Mouse (Mus musculus): ENCODE measurements around the gene Spag9.
"Not testable (repeated sequence)": the region's sequence is repeated elsewhere in the genome, so short reads cannot be mapped to it uniquely, and the experiment has no call there.

Gene Spag9

DNA sequence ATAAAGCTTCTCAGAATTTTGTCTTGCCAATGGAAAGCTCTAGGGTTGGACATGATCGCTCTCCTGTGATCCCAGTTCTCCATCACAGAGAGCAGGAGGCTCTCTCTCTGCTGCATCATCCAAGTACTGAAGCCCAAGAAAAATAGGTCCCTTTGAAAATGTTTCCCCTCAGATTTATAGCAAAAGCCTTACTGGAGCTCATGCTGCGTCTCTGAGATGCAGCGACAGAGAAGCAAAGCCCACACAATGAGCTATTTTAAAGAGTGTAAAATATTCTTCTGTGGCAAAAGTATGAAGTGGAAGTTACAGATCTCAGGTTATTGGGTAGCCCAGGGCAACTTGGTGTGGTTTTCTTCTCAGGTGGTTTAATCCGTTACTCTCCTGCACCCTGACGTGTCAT lies 68.0 kb downstream of the Spag9 start:
- no peak for DNase-seq

DNA sequence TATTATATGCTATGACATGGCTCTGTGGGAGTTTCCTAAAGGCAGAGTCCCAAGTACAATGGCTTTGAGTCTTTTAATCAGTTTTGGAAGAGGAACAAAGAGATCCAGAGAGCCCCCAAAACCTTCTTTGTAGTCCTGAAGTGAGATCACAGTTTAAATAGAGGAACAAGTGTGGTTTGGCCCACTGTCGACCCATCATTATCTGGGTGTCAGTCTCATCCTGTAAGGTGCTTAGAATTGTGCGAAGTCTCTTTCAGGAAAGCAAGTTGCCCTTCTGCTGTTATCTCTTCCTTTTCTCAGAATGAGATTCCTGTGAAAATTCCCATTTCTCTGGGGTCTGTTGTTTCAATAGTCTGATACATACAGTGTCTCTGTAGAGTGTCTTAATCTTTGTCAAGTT lies 74.6 kb downstream of the Spag9 start:
- no peak for DNase-seq

DNA sequence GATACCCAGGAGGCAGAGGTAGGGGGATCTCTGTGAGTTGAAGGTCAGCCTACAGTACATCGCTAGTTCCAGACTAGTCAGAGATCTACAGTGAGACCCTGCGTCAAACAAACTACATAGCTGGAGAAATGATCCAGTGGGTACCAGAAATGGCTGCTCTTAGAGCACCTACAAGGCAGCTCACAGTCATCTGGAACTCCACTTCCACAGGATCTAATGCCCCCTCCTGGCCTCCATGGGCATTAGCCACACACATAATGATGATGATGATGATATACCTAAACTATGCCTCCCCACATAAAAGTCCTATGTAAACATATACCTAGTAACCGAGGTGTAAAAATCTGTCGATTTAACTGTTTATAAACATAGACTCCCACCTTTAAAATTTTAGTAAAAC lies 77.4 kb downstream of the Spag9 start:
- no peak for DNase-seq

DNA sequence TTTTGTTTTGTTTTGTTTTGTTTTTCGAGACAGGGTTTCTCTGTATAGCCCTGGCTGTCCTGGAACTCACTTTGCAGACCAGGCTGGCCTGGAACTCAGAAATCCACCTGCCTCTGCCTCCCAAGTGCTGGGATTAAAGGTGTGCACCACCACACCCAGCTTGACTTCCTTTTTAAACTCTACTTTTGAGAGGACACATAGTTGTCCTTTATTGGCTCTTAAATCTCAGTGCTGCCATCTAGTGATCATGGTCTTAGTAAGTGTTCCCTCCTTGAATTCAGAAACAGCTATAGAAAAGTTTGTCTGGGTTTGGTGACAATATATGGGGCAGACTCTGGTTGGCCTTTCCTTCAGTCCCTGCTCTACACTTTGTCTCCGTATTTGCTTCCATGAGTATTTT lies 91.1 kb downstream of the Spag9 start:
- not testable (repeated sequence) for DNase-seq

DNA sequence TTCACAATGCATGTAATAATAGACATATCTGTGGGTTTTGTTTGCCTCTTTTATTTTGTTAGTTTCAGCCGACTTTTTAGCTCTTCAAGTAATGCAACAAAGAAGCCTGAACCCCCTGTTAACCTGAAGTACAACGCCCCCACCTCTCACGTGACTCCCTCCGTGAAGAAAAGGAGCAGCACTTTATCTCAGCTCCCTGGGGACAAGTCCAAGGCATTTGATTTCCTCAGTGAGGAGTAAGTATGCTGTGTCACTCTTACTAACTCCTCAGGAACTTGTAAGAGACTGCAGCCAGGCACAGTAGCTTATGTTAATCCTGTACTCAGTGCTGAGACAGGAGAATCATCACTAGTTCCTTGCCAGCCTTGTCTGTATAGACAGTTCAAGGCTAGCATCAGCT lies 94.6 kb downstream of the Spag9 start:
- DNase-seq = no peak

DNA sequence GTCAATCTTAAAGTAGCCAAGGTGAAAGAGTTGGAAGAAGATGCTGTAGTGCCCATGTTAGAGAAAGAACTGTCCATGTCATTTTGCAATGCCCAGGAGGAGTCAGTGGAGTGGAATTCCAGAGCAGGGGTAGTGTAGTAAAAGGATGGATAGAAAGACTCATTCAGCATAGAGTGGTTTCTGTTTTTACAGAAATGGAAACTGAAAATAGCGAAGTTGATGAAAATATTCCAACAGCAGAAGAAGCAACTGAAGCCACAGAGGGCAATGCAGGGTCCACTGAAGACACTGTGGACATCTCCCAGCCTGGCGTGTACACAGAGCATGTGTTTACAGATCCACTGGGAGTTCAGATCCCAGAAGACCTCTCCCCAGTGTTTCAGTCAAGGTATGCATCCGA lies 101.6 kb downstream of the Spag9 start:
- DNase-seq = no peak

DNA sequence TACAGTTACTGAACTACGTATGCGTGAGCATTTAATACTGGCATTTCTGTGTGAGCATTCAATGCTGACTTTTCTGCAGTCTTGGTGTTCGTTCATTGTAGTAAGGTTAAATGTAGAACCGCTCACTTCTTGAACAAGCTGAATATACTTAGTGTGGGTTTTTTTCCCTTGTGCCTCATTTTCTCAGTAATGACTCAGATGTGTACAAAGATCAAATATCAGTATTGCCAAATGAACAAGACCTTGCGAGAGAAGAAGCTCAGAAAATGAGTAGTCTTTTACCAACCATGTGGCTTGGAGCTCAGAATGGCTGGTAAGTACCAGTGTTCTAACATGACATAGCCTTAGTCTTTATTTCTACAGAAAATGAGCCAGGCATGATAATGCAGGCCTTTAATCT lies 102.9 kb downstream of the Spag9 start:
- DNase-seq = no peak

DNA sequence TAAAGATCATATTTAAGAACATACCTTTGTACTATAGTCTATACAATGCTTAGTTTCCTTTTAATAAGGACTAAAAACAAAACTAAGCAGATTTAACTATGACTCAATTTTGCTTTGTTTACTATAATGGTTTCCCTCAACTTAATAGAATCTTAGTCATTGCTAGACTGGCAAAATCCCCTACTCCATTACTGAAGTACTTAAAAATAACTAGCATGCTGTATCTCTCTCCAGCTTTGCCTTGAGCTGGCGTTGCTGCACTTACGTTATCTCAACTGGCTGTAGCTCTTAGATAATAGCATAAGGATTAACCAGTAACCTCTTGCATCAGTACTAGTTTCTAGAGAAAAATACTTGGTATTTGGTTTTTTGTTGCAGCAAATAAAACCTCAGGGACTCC lies 117.9 kb downstream of the Spag9 start:
- no peak for DNase-seq

DNA sequence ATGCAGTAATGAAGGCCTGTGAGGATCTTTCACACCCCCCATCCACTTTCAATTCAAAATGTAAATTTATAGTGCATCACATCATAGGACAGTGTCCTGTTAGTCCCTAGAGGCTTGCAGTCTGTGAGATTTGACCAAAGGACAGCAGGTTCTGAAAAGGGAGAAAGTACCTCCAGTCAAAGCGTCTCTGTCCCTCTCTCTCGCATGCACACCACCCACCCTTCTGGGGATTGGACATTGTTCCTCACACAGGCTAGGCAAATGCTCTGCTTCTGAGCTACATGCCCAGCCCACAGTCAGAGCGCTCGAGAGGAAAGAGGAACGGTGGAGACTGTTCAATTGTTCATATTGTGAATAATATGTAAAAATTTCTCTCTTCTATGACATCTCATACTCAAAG lies 119.5 kb downstream of the Spag9 start:
- no peak for DNase-seq

DNA sequence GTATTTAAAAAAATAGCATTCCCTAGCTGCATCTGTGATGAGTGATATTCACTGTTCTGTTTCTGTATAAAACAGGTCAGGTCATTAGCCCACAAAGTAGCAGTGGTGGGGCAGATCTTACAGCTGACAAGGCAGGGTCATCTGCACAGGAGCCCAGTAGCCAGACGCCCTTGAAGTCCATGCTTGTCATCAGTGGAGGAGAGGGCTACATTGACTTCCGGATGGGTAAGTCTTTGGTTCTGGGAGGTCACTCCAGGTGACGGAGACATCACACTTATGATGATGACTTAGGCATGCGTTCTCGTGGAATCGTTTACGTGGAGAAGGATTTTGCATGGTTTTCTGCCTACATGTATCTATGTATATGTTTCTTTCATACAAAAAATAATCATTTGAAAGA lies 120.8 kb downstream of the Spag9 start:
- DNase-seq = no peak

DNA sequence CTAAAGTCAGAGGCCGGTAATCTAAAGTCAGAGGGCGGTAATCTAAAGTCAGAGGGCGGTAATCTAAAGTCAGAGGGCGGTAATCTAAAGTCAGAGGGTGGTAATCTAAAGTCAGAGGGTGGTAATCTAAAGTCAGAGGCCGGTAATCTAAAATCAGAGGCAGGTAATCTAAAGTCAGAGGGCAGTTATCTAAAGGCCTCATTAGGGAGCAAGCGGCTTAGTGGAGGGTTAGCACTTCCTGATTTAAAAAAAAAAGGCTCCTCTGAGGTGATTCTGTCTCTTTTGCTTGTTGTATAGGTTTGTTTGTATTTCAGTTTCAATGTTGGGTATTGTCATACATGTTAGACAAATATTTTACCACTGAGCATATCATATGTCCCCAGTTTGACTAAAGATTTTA lies 121.9 kb downstream of the Spag9 start:
- DNase-seq = no peak

DNA sequence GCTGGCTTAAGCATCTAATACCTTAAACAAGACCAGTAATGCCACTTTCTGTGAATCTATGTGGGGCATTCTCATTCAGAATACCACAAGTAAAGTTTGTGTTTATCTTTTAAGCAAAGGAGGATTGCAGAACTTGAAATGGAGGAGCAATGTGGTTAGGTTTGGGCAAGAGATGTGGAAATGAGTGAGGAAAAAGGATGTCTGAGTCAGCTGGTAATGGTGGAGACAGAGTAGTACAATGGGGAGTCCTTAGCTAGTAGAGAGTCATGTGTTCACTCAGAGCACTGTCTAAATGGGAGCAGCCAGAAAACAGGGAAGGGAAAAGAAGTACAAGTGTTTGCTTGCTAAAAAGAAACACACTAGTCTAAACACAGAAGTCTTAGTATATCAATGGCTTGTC lies 122.7 kb downstream of the Spag9 start:
- no peak for DNase-seq

DNA sequence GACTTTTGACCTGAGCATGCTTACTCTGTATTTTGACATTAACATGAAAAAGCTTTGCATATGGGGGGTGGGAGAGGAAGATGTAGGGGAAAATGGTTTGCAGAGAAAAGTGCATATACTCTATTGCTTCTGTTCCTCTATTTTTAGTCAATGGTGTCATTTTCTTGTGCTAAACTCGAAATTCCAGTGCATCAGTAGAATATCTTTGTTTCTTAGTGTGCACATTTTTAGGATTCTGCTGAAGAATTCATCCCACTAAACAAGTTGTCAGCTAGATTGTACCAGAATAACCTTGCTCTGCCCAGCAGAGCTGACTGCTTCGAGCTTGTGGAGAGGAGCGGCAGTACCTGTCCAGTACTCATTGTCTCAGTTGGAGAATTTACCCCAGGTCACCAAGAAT lies 124.8 kb downstream of the Spag9 start:
- DNase-seq = no peak

DNA sequence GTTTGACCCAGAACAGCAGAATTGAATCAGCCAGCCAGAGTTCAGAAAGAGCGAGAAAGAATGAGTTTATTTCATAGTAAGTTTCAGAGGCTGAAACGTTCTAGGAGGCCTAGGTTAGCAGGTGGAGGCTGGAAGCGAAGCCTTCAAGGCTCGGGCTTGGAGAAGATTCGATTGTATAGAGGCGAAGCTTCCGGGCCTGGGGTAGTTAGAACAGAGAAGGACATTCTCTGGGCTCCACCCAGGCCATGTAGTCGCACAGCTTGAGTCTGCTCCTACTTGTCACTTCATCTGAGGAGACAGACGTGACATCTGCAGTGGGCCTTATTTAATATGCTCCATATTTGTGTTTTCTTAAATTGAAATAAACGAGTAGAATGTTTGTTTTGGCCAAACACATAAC lies 125.6 kb downstream of the Spag9 start:
- DNase-seq = no peak

DNA sequence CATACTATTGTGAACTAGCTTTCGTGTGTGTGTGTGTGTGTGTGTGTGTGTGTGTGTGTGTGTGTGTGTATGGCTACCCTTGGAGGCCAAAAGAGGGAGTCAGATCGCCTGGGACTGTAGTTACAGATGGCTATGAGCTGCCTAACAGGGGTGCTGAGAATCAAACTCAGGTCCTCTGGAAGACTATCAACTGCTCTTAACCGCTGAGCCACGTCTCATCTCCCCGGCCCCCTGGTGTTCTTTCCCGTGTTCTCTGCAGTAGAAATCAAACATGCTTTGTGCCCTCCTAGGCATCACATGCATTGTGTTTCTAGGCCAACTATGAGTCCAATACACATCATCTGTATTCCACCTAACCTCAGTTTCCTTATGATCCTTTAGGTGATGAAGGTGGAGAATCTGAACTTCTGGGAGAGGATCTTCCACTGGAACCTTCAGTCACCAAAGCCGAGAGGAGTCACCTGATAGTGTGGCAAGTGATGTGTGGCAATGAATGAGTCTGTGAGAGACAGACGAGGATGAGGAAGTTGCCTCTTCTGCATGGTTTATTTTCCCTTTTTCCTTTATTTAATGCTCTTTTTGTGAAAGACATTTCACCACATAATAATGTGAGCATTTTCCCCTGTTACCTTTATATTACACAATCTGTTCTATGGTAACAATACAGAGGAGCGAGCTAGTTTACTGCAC lies 126.6 kb downstream of the Spag9 start:
- no peak for DNase-seq

DNA sequence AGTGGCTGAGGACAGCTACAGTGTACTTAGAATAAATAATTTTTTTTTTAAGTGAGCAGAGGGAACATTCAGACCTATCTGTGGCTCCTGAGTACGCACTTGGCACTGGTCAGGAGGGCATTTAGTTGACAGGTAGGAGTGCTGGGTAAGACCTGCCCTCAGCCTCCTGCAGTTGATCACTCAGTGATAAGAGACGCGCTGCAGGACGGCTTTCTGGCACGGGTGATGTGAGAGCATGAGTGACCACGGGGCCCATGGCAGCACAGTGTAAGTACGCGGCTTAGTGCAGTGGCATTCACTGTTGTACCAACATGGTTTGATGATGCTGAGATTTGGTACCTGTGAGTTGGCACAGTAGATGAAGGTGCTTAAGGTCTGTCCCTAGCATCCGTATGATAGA lies 130.8 kb downstream of the Spag9 start:
- DNase-seq = no peak

DNA sequence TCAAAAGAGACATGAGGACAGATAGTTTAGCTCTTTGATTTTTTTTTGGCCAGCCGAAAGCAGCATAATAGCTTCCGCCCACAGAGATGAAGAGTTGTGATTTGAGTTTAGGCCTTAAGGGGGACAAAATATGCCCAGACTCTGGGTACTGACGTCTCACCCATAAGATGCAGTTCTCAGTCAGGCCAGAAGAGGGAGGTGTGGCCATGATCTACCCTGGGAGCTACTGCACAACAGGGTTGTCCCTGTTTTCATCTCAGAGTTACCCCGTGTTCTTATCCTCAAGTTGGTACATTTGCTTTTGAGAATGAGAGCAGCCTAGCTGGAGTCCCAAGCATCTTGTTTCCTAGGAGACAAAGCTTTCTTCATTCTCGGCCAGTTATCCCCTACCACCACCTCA lies 132.1 kb downstream of the Spag9 start:
- peak; percentile 40 to 54 for DNase-seq

DNA sequence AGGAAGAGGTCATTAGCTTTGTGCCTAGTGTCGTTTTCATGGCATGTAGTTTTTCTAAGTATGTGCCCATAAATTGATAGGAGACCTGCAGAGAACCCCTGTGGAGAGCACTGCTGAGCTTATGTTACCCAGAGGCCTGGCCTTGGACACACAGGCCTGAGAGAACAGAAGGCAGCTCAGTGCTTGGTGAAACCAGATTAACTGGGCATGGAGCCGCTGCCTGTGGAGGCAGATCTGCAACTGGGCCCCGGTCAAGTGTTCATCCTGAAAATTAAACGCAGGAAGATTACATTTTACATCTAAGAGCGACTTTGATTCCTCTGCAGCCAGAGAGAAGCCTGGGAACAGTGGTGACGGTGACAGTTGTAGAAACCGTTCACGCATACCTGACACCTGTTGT lies 132.6 kb downstream of the Spag9 start:
- DNase-seq = no peak

DNA sequence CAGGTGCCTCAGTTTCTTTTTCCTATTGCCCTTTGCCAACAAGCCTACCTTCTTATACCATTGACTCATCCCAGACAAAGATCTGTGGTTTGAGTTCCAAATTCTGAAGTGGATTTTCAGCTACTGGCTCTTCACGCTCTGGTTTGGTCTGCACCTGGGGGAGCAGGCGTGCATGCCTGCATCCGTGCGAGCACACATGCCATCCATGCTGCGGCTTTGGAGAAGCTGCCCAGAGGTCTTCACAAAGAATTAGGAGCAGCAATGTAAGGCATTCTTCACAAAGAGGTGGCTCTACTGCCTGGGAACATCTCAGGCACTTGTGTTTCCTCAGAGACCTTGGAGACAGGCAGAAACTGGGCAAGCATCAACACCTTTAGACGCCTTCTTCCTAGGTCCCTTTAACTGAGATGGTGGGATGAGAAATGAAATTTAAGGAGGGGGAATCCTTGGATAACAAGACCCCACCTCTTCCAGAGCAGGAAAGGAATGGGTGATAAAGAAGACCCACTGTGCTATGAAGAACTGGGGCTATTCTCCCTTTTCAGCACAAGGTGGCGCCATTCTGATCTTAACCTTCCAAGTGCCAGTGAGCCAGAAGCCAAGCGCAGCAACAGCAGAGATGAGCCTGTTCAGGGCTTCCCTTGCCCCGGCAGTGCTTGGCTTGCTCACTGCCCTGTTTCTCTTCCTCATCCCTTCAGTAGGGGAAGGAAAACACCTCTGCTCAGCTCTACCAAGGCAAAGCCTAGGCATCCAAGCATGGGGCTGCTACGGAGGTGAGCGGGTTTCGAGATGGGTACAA lies 133.6 kb downstream of the Spag9 start:
- DNase-seq = no peak

DNA sequence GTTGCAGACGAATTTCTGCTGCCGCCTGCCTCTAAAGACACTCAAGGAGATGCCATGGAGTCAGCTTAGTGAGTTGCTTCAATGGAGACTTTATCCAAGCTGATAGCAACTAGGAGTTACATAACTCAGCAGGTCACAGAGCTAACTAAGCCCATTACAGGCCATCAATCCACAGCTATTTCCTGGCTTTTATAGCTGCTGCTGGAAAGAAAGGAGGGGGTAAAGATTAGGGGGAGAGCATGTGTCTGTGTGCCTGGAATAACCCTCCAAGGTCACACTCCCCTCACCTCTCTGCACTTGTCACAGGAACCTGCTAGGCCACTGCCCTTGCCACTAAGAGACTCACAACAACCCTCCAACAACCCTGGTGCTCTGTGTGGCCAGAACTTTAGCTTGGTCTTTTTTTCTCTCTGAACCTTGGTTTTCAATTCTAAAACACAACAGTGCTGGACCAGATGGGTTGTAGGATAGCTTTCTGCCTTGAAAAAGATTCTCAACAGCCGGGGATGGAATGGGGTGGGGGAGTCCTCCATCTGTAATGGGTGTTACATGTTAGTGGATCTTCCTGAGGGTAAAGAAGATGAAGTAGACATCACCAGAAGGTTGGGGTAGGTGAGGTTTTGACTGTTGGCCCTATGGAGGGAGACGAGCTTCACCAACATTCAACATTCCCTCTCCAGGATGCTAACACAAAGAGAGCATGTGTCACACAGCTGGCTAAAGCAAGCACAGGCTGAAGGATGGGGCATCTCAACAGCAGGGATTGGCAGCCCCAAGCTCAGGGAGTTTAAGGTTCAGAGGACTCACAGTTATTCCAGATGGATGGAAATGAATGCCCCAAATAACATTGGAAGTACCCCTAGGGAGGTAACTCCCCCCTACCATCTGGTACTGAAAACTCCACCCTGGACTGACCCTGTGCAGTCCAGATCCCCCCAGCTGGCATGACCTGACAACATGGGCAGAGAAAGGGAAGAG lies 134.5 kb downstream of the Spag9 start:
- no peak for DNase-seq

DNA sequence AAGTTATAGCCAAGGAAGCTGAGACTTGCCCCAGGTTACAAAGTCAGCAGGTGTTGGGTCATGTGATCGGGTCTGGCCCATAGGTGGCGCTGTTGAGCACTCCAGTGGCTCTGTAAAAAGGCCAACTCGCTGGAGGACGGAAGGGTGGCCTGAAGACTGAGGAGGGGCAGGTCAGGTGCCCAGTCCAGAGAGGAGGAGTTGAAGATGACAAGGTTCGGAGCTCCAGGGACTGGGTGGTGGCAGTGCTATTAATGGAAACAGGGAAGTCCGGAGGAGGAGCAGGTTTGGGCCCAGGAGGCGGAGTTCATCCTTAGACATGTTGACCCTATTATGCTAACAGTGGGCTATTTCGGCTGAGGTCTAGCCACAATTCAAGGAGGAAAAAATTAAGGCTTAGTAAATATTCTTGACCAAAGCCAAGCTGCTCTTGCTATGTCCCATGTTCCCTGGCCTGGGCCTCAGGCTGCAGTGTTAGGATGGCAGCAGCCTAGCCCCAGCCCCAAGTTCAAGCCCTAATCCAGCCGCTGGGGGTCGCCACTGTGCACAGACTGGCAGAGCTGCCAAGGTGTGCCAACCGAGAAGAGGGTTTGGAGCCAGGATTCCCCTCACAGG lies 137.6 kb downstream of the Spag9 start:
- peak; percentile 64 to 71 for DNase-seq

DNA sequence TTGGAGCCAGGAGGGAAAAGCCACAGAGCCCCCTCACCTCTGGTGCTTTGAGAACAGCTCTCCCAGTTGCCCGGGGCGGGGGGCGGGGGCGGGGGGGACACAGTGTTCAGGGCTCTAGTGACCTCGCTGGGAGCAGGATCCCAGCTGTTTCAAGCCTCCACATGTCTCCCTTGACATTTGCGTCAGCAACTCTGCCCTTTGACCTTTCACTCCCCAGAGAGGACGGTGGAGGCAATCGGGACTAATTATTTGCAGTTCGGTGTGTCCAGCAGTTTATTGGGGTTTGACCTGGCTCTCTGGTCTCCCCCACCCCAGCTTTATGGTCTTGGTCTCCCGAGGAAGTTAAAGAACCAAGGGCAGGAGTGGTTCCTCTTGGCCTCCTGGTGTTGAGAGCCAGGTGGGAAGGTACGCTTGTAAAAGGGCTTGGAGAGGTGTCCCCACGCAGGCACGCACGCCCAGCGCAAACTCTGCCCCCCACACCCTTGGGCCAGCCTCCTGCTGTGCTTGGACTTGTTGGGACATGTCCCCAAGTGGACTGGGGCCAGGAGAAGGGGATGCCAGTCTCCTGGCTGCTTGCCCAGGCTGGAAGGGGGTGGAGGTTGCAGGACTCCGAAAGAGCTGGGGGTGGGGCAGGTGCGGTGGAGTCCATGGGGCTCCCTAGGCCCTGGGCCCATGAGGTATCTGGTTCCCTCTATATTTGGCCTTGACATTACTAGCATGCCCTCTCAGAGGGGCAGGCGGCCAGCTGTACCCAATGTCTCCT lies 138.4 kb downstream of the Spag9 start:
- peak in 1 of 2 experiments; percentile 29 for DNase-seq
